Mouse (Mus musculus): Measurements from ENCODE around the gene Gpr179.
A peak's percentile ranks its signal among the peaks of the same experiment; 100 is the strongest.

Gene Gpr179

DNA sequence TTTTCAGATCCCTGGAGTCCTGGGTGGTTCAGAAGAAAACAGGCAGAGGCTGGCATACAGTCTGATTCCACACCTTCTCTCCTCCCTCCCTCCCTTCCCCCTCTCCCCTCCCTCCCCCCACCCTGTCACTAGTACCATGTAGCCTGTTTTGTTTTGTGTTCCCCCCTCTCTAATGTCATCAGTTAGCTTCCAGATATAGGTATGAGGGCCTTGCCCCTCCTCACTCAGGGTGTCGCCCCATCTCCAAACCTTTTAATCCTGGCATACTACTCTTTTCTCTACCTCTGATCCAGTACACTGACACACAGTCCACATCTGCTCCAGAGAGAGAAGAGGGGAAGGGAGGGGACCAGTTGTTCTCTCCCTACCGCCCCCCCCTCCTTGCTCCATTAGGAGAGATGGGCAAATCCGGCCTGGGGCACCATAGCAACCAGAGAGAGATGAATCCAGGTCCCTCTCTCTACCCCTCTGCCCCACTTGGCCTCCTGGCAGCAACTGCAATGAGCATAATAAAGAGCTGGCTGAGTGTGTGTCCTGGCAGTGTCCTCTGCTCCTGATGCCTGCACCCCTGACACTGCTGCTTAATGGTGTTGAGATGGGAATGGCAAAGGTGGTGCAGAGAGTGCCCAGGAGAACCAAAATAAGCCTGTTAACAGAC is at the start of gene Gpr179:
TSS of gene Gpr179 (minus strand) at position 51 of the 658 bp plus-strand sequence.
- no peak for DNase-seq (ENCODE audit: low spot score in 2 of 2)

DNA sequence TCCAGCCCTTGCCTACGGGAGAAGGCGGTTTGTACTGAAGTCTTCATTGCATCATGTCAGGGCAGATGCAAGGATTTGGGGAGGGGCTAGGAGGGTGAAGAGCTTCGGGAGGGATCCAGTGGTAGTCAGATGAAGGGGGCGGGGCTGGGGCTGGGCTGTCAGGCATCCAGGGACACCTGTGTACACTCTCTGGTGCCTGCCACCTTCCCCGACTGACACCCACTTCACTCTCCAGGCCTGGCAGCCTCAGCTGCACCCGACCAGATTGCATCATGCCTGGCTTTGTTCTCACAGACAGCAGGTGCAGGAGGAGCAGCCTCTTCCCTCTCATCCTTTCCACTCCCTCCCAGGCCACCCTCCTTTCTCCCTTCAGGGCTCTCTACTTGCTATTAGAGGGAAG is 49.2 kb upstream of the Gpr179 start:
- DNase-seq (ENCODE audit: low spot score in 2 of 2): peak in 1 of 2 experiments; percentile 29

DNA sequence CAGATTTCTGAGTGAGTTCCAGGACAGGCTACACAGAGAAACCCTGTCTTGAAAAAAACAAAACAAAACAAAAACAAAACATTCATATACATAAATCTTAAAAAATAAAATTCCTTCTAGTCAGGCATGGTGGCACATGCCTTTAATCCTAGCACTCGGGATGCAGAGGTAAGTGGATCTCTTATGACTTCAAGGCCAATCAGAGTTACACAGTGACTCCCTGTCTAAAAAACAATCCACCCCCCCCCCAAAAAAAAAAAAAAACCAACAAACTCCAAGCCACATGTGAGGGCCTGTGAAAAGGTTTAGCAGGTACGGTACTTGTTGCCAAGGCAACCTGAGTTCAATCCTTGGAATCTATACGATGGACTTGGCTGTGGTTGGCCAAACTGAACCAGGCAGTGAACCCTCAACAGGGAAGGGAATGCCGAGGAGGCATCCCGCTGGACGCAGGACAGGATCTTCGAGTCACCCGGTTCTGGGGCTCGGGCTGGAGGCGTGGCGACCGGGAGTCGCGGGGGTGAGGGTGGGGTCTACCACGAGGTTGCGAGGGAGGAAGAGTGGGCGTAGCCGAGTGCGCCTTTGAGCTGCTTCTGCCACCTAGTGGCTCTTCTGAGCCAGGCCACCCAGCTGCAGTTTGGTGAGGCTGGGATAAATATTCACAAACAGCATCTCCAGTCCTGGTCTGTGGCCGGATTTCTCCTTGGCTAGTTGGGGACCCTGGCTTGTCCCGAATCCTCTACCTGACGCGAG is 48.3 kb upstream of the Gpr179 start:
- peak; percentile 66 to 85 for DNase-seq (ENCODE audit: low spot score in 2 of 2)

DNA sequence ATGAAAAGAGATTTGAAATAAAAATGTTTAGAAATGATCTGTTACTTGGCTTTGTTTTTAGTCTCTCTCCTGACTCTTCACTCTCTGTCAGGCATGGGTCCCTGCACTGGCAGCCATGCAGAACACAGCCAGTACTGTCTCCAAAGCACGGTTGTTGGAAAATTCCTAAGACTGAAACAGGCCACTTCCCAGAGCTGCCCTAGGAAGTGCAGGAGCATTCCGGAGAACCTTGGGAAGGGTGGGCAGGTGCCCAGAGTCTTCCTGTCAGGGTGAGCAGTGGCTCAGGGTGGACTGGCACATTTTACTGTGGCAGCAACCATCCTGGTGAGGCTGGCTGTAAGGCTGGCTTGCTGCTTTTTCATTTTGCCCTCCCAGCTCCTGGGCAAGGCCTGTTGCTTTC is 46.6 kb upstream of the Gpr179 start:
- no peak for DNase-seq (ENCODE audit: low spot score in 2 of 2)

DNA sequence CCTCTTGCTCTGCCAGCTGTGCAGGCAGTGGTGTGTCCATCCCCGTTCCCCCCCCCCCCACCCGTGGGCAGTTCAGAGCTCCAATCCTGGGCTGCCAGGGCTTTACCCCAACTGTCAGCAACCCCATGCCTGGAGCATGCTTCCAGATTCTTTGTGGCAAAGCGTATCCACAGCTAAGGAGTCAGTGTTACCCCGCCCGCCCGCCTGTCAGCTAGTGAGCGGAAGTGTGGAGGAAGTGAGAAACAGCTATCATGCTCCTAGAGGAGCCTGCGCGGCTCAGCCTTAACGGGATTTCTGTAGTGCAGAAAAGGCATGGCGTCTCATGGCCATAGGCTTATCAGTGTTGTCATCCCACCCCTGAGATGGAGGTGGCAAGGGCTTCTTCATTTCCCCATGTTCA is 42.3 kb upstream of the Gpr179 start:
- no peak for DNase-seq (ENCODE audit: low spot score in 2 of 2)

DNA sequence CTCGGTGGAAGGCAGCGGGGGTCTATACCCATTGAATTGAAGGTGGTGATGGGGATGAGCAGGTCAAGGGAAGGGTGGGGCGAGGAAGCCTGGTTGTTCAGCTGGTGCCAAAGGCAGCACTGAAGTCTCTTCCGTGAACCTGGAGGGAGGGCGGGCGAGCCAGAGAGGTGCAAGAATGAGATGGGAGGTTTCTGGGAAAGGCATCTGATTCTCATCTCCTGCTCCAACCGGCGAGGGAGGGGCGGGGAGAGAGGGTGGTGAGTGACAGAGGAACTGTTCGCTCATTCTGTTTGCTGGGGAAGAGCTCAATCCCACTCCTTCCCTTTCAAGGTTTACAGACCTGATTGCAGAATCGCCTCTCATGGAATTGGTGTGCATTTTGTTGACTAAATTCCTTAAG is 41.8 kb upstream of the Gpr179 start:
- no peak for DNase-seq (ENCODE audit: low spot score in 2 of 2)

DNA sequence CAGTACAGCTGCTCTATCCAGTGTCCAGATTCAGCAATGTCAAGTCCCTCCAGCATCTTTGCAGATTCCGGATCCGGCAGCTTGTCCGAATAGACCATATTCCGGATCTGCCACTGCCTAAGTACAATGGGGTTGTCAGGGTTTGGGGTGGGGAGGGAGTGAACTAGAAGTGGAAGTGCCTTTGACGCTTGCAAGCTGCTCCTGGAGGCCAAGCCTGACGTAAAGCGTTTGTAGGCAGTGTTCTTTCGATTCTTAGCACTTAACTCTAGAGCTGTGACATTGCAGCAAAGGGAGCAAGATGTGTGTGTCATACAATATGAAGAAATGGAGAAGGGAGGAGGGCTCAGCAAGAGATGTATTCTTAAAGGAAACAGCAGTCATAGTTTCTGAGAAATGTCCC is 37.2 kb upstream of the Gpr179 start:
- no peak for DNase-seq (ENCODE audit: low spot score in 2 of 2)

DNA sequence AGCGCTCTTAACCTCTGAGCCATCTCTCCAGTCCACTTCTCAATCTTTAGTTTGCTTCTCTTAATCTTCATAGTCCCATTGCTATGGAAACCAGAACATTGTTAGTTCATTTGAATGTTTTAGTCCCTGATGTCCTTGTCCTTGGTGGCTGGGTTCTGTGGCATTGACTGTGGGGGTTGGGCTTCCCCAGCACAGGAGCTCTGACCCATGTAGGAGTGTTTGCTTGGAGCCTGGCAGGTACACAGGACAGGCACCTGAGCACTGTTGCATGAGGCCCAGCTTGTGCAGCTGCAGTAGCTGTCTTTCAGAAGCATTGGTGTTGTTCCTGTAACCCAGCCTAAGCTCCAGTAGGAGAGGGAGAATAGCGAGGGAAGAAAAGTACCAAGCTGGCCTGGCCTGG is 35.9 kb upstream of the Gpr179 start:
- DNase-seq (ENCODE audit: low spot score in 2 of 2): no peak

DNA sequence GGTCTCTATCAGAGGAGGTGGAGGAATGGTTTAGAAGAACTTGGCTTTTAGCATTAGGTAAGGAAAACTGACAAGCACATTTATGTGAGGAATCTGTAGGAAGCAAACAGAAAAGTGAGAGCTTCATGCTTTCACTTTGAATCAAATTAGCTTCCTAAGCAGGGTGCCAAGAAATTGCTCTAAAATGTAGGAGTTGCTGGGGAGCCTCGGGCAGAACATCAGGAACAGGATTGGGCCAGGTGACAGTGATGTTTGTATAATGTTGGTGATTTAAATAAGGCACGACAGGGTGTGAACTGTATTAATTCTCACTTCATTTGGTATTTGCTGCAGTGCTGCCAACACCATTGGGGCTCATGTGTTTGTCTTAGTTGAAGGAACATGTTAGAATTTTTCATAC is 31.9 kb upstream of the Gpr179 start:
- DNase-seq (ENCODE audit: low spot score in 2 of 2): no peak

DNA sequence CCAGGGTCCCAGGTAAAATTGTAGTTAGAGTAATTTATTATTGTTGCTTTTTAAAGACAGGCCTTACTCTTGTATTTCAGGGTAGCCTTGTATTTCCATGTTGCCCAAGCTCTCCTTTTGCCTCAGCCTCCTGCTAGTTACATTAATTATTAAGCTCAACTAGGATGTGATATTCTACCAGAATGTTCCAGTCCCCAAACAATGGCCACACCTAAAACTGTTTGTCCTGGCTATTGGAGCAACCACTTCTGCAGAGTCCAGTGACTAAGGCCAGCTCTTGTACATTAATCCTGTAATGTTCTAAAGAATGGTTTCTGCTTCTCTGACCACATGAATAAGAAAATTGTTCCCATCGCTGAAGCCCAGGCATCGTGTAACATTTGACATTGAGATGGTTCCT is 31.1 kb upstream of the Gpr179 start:
- DNase-seq (ENCODE audit: low spot score in 2 of 2): no peak

DNA sequence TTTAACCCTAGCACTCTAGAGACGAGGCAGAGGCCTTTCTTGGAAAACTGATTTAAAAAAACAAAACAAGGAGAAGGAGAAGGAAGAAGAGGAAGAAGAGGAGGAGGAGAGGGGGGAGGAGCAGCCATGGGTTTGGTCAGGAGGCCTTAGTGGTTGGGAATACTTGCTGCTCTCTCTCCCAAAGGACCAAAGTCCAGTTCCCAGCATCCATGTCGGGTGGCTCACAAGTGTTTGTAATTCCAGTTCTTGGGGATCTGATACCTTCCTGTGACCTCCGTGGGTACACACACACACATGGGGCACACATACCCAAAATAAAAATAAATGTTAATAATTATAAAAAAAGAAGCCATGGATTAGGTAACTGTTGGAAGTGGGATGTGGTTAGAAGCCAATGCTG is 28.2 kb upstream of the Gpr179 start:
- DNase-seq (ENCODE audit: low spot score in 2 of 2): no peak

DNA sequence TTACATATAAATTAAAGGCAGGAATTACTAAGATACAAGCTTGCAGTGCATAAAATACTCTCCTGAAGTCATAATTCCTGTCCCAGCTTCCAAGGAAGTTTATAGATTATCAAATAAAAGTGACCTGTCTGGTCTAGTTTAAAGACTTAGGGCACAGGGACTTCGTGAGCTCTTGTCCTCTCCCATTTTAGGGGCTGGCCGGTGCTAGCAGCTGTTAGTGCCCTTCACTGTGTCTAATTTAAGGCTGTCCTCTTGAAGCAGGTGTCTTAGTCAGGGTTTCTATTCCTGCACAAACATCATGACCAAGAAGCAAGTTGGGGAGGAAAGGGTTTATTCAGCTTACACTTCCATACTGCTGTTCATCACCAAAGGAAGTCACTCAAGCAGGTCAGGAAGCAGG is 21.5 kb upstream of the Gpr179 start:
- DNase-seq (ENCODE audit: low spot score in 2 of 2): no peak

DNA sequence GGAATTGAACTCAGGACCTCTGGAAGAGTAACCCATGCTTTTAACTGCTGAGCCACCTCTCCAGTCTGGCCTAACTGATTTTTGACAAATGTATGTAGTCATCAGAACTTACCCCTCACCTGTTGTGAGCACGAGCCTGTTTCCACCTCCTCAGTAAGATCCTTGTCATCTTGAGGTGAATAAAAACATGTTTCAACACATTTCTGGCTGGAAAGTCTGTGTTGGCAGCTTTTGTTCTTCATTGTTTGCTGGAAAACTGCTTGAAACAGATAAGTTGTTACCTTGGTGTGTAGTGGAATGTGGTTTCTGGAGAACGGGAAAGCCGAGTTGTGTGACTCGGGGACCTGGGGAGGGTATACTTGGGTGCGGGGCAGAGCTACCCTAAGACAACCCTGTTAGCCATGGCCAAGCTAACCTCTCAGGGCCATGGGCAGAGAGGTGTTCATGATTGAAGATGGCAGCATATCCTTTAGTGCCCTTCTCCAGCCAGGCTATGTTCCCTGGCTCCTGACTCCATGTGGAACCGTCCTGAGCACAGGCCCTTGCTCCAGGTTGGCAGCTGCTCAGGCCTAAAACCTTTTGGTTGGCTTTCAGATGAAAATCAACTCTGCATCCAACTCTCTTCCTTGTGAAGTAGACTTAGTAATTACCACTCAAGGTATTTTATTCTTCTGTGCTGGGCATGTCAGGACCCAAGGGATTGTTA is 20.4 kb upstream of the Gpr179 start:
- DNase-seq (ENCODE audit: low spot score in 2 of 2): no peak

DNA sequence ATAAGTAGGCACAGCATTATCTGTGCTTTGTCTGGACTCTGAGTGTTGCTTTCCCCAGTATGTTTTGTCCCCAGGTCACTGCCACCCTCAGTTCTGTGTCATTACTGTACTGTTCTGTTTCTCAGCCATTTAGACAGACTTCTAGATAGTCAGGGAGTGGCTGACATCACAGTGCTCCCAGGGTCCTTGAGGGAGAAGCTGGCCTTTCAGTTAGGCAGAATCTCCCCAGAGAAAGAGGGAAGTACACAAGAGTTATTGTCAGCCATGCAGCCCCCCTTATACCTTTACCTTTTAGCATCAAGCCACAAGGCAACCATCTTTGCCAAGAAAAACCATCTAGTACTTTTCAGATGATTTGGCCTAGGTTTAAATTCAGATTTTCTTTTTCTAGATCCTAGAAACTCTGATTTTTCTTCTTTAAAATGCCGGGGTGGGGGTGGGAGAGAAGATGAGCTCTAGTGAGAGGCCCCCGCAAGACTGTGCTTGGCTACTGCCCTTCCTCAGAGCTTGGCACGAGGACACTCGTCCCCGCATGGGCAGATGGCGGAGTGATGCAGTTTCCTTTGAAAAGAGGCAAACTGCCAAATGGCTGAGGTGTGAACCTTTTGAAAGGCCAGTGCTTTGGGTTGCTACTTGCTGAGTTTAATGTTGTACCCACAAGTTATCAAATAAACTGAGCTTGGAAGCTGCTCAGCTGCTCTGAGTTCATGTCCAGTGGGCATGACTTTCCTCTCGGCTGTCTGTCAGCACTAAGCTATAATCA is 18.6 kb upstream of the Gpr179 start:
- DNase-seq (ENCODE audit: low spot score in 2 of 2): peak in 1 of 2 experiments; percentile 49

DNA sequence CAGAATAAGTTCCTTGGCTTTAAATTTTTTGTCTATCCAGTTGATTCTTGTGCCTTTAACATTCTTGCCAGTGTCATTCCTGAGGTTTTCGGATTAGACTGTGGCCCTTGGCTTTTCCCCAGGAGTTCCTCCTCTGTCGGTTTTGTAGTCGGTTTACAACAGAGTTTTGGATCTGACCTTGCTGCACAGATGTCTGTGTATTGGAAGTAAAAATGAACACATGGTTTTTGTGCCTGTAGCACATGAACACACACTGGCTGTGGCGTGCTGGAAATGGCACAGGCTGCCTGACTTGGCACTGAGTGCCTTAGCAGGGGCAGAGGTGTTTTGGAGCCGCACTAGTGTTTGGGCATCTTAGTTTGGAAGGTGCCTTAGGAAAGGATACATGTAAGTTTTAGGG is 16.6 kb upstream of the Gpr179 start:
- DNase-seq (ENCODE audit: low spot score in 2 of 2): no peak

DNA sequence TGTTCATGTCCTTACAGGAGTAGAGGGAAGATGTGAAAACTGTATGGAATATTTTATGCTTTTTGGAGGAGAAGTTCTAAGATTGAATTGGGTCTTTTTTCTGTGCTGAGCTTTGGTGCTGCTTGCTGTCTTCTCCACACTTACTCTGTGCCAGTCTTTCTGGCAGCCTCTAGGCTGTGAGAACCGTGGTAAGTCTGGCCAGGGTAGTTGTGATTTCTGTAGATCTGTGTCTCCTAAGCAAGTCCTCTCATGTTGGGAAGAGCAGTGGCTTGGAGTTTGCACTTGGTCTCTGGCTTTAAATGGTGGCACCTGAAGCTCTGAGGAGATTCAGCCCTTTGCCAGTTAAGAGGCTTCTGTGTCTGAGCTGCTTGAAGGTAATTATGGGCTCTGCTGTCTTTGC is 13.7 kb upstream of the Gpr179 start:
- no peak for DNase-seq (ENCODE audit: low spot score in 2 of 2)

DNA sequence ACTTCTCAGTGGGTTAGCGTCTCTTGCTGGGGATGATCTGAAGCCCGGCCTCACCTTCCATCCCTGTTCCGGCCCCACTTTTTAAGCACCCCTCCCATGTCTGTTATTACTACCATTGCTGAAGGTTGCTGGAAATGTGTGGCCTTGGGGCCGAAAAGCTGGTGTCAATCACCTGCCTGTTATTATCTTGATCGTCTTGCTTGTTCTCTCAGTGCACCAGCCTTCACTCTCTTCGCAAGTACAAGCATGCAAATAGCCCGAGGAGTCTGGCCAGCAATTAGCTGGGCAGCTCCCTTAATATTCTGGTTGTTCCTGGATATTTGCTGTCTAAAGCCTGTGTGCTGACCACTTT is 11.7 kb upstream of the Gpr179 start:
- DNase-seq (ENCODE audit: low spot score in 2 of 2): no peak

DNA sequence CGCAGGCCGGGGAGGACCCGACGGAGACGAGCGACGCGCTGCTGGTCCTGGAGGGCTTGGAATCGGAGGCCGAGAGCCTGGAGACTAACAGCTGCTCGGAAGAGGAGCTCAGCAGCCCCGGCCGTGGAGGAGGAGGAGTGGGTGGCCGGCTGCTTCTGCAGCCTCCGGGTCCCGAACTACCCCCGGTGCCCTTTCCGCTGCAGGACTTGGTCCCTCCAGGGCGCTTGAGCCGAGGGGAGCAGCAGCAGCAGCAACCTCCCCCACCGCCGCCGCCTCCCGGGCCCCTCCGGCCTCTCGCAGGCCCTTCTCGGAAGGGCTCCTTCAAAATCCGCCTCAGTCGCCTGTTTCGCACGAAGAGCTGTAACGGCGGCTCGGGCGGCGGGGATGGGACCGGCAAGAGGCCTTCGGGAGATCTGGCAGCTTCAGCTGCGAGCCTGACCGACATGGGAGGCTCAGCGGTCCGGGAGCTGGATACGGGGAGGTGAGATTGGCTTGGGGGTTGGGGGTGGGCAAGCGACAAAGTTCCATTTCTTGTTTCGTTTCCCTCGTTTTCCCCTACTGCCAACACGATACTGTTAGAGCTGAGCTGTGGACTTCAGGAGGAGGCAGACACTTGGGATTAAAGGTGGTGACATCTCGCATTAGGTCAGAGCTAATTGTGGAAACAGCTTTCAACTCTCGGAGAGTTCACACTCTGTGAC is 11.2 kb upstream of the Gpr179 start:
- DNase-seq (ENCODE audit: low spot score in 2 of 2): peak in 1 of 2 experiments; percentile 27

DNA sequence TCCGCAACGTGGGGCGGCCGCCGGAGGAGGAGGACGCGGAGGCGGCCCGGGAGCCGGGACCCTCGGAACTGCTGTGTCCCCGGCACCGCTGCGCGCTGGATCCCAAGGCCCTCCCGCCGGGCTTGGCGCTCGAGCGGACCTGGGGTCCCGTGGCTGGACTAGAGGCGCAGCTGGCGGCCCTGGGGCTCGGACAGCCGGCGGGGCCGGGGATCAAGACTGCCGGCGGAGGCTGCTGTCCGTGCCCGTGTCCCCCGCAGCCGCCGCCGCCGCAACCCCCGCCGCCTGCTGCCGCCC is 10.7 kb upstream of the Gpr179 start:
- DNase-seq (ENCODE audit: low spot score in 2 of 2): peak in 1 of 2 experiments; percentile 46

DNA sequence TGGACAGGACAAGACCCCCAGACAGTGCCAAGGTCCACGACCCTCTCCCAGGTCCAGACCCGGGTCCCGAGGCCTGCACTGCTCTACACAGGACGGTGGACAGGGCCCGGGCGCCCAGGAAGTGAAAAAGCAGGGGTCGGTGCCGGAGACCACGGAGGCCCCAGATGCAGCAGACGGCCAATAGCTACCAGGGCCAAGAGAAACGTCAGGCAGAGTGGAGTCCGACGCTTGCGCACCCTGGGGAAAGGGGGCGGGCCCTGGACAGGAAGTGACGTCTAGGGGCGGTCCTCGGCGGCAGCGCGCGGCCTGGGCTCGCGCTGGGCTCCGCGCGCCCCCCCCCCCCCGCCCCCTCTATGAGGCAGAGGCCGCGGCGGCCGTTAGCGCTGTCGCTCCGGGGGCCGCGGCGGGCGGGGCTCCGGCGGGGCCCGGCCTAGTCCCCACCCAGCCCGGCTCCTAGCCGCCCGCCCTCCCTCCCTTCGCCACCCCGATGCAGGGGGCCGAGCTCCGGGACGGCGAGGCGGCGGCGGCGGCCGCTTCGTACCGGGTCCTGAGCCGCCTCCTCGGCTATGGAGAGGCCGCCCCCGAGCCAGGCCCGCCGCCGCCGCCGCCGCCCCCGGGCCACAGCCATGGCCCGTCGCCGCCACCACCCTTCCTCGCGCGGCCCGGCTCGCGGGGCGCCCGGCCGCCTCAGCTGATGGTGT is 10.2 kb upstream of the Gpr179 start, which contains the start of gene Socs7:
TSS of gene Socs7 (plus strand) at position 604 of the 701 bp plus-strand sequence.
- DNase-seq (ENCODE audit: low spot score in 2 of 2): peak; percentile 90 to 96

DNA sequence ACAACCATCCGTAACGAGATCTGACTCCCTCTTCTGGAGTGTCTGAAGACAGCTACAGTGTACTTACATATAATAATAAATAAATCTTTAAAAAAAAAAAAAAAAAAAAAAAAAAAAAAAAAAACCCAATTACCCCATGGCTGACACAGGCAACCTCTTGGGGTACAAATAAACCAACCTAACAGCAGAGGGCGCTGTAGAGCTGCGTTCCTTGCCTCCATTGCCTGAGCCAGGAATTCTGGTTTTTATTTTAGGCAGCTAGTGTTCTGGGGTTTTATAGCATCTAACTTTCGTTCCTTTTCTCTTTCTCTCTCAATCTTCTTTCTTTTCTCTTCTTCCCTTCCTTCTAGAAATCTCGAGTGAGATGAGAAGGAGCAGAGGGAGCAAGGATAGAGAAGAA is 5.8 kb upstream of the Gpr179 start:
- DNase-seq (ENCODE audit: low spot score in 2 of 2): peak; percentile 60 to 64

Measured in cerebellum, postnatal 4 days (tissue).